Mouse (Mus musculus) left cerebral cortex, postnatal 10 days (tissue): ENCODE data around the gene Abcg2. TPM values are rescaled to one million over a fixed set of nuclear protein-coding genes. Genes with fewer than 3 reads are reported as not detected.

Experiments used
- DNase-seq, 2 experiments: peaks; one replicate each; pipeline ENCODE4 v3.0.0; 2021 to 2022; ENCODE audit warnings: low spot score in 2 of 2, mixed read lengths in 1 of 2; ENCODE audit errors: extremely low spot score in 1 of 2
- intact Hi-C: fragments of 180-260 bp; cut with DNase I; formaldehyde crosslinking; loops from one replicate; pipeline ENCODE4 v1.15.1; 2025
- total RNA-seq, 2 experiments: library from RNA; stranded (reverse); gene quantifications; 2 replicates each; pipeline ENCODE4 v1.2.3; 2021

The Abcg2 gene
- total RNA-seq, 2 experiments from 2014 or later: 27.0 to 28.6 TPM

GRCm38 (mm10) chr6:58710369-58710768, 126.0 kb downstream of the Abcg2 start:
- intact Hi-C loops: no loop called here
- DNase-seq: no peak

DNA sequence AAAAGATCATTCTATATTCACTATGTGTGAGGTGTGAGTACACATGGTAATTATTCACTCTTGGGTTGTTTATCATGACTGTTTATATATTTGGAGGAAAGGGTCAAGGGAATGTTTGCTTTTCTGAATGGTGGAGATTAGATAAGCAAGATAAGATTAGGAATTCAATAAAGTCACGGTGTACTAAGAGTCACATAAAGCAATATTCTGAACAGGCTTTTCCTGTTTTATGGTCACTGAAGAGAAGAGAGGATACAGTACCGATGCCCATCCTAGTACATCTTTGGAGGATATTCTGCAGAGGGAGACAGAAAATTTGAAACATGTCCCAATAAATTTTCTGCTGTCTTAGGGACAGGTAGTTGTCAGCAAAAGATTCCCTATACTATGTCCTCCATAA, 127.6 kb downstream of the Abcg2 start:
- intact Hi-C loops: no loop called here
- no peak for DNase-seq

GRCm38 (mm10) chr6:58733851-58734250, 149.5 kb downstream of the Abcg2 start:
- DNase-seq: no peak
- intact Hi-C loops: no loop called here

DNA sequence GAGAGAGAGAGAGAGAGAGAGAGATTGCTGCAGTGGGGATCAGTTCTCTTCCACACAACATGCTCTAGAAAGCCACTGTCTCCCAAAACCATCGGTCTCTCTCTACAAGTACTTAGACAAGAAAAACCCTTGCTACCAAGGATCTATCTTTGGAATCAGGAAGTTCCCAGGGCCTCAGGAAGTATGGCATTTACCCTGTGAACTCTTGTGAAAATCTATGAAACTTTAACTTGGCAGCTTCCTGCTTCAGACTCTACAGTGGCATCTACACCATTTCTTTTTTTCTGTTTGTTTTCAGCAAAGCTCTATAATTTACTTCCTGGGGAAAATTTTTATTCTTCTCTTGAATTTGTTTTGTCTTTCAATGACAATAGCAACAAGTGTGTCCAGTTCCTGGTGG, 150.8 kb downstream of the Abcg2 start:
- intact Hi-C loops: no loop called here
- no peak for DNase-seq

Other genes starting within 250 kb of the Abcg2 start
- gene Vmn1r30, start 141.1 kb upstream of the Abcg2 start, total RNA-seq: not detected
- gene Vmn1r31, start 109.2 kb upstream of the Abcg2 start, total RNA-seq: not detected
- gene Herc3, start 246.9 kb downstream of the Abcg2 start, total RNA-seq: 100 to 1,000 TPM; 265 to 270 TPM